ENCODE assay signal across 19 mouse cellular contexts in the genomic region with DNA sequence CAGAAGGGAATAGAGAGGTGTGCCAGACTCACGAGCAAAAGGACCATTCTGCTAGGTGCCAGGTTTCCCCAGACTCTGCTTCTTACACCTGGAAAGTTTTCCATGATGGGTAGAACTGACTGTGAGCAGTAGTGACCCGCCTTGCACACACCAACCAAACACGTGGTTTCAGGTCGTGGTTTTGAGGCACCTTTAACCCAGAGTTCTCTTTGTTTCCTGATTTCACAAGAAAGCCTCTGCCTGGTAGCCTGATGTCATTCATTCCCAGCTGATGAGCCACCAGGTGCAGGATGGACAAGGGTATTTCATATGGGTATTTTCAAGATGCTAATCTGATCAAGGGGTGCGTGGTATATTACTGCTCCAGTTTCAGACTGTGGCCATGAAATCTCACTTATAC. TPM values are rescaled to one million over a fixed set of nuclear protein-coding genes. Genes with fewer than 3 reads are reported as not detected.
DNase-seq lines count a peak whose midpoint lies in the region; ATAC-seq and TF ChIP-seq lines count a peak whose summit lies in the region.
"Had no signal": no experiment of that assay in that cellular context is flagged by ENCODE, and none has a peak within 500 bp of the region (broad histone marks: within the 10 kb centered on the region; RNA-seq: fewer than 3 reads in every experiment).

No protein-coding gene starts in this region.

- no peaks in the 10 kb centered on the region for H3K79me2 ChIP-seq in liver, adult 2 months (ENCODE audit: control insufficient read depth, insufficient read depth, low read length)

- WGBS in liver, adult 2 months: 18% methylated on average over 5 of the region's 5 CpGs
- 49% methylated on average over 5 of the region's 5 CpGs for WGBS in liver, embryonic 11.5 days
- WGBS in midbrain, embryonic 16.5 days: 81% methylated on average over 5 of the region's 5 CpGs
- 72% methylated on average over 5 of the region's 5 CpGs for WGBS in midbrain, postnatal 0 days
- 78% methylated on average over 5 of the region's 5 CpGs for WGBS in midbrain, embryonic 14.5 days

- H3K9ac ChIP-seq in liver, adult 2 months (ENCODE audit: low read depth, low read length): no peak overlapping the region
- H3K9ac ChIP-seq in liver, embryonic 11.5 days (ENCODE audit: low read depth, low read length): no peak overlapping the region
- H3K9ac ChIP-seq in midbrain, embryonic 16.5 days (ENCODE audit: low read depth, low read length): no peak overlapping the region
- no peak overlapping the region for H3K9ac ChIP-seq in midbrain, postnatal 0 days (replicated peaks; ENCODE audit: low read length, poor library complexity, severe bottlenecking)
- H3K9ac ChIP-seq in midbrain, embryonic 14.5 days (replicated peaks; ENCODE audit: low read length): no peak overlapping the region
- H3K9ac ChIP-seq: heart, embryonic 13.5 days; limb, embryonic 13.5 days; midbrain, embryonic 12.5 days had no signal

- no peak for ATAC-seq in liver, embryonic 11.5 days (replicated peaks; ENCODE audit: low FRiP score)
- peak; percentile 55 for ATAC-seq in granulocyte monocyte progenitor cell, adult 5-6 weeks (replicated peaks; ENCODE audit: poor library complexity, severe bottlenecking)
- ATAC-seq in megakaryocyte, adult 5-6 weeks (ENCODE audit: poor library complexity, severe bottlenecking): peak; percentile 59
- ATAC-seq in midbrain, embryonic 16.5 days: no peak
- ATAC-seq in midbrain, postnatal 0 days (ENCODE audit: low FRiP score): no peak
- ATAC-seq in midbrain, embryonic 14.5 days (ENCODE audit: low FRiP score, low TSS enrichment): no peak
- ATAC-seq: forebrain, embryonic 14.5 days had no signal

- TF ChIP-seq POLR2A in liver, adult 2 months (IDR thresholded peaks at IDR 0.05; ENCODE audit: extremely low read depth, insufficient read depth, low read length): no peak

- H3K4me2 ChIP-seq in liver, embryonic 11.5 days: no peak overlapping the region
- no peak overlapping the region for H3K4me2 ChIP-seq in midbrain, embryonic 16.5 days (ENCODE audit: low read length)
- no peak overlapping the region for H3K4me2 ChIP-seq in midbrain, postnatal 0 days (ENCODE audit: low read depth, low read length, poor library complexity, severe bottlenecking)
- H3K4me2 ChIP-seq in midbrain, embryonic 14.5 days (ENCODE audit: low read length): no peak overlapping the region
- H3K4me2 ChIP-seq: heart, embryonic 13.5 days; hindbrain, embryonic 13.5 days; limb, embryonic 13.5 days; midbrain, embryonic 12.5 days had no signal

- no peaks in the 10 kb centered on the region for H3K27me3 ChIP-seq in liver, adult 2 months (ENCODE audit: control insufficient read depth, insufficient read depth, low read length)
- H3K27me3 ChIP-seq in liver, embryonic 11.5 days (replicated peaks; ENCODE audit: control insufficient read depth, insufficient read depth, low read length): no peaks in the 10 kb centered on the region
- H3K27me3 ChIP-seq in midbrain, embryonic 16.5 days (ENCODE audit: control insufficient read depth, insufficient read depth, low read depth, low read length): no peaks in the 10 kb centered on the region
- H3K27me3 ChIP-seq in midbrain, postnatal 0 days (ENCODE audit: insufficient read depth, low read length): no peaks in the 10 kb centered on the region
- H3K27me3 ChIP-seq in midbrain, embryonic 14.5 days (ENCODE audit: control insufficient read depth, insufficient read depth, low read length): no peaks in the 10 kb centered on the region
- H3K27me3 ChIP-seq: heart, embryonic 13.5 days; hindbrain, embryonic 13.5 days; limb, embryonic 13.5 days; midbrain, embryonic 12.5 days had no signal

- peak; percentile 91 for DNase-seq in liver, adult 2 months (ENCODE audit: extremely low read depth, low read depth, low spot score)
- DNase-seq in liver, embryonic 11.5 days (ENCODE audit: low spot score): no peak
- peak; percentile 36 for DNase-seq in CD4-positive helper T cell, adult 2 months (ENCODE audit: low read depth, low spot score)
- no peak for DNase-seq in midbrain, postnatal 0 days (ENCODE audit: low spot score)
- DNase-seq in midbrain, embryonic 14.5 days: no peak
- DNase-seq: adrenal gland, adult 2 months; cerebellum, adult 8-10 months; thymus, adult 18-20 months had no signal

- H3K9me3 ChIP-seq in liver, embryonic 11.5 days (ENCODE audit: control insufficient read depth, low read length): no peaks in the 10 kb centered on the region
- no peaks in the 10 kb centered on the region for H3K9me3 ChIP-seq in midbrain, embryonic 16.5 days (replicated peaks; ENCODE audit: control insufficient read depth, low read length, poor library complexity, severe bottlenecking)
- no peaks in the 10 kb centered on the region for H3K9me3 ChIP-seq in midbrain, postnatal 0 days (ENCODE audit: low read length)
- no peaks in the 10 kb centered on the region for H3K9me3 ChIP-seq in midbrain, embryonic 14.5 days (ENCODE audit: control insufficient read depth, low read length)
- H3K9me3 ChIP-seq: heart, embryonic 13.5 days; hindbrain, embryonic 13.5 days; limb, embryonic 13.5 days; midbrain, embryonic 12.5 days had no signal

- H3K27ac ChIP-seq in liver, adult 2 months (replicated peaks; ENCODE audit: insufficient read depth, low read depth, low read length): peak overlapping the region; percentile 51
- H3K27ac ChIP-seq in liver, embryonic 11.5 days (ENCODE audit: low read depth, low read length): no peak overlapping the region
- no peak overlapping the region for H3K27ac ChIP-seq in midbrain, embryonic 16.5 days (ENCODE audit: low read length)
- H3K27ac ChIP-seq in midbrain, postnatal 0 days (ENCODE audit: low read depth, low read length): no peak overlapping the region
- H3K27ac ChIP-seq in midbrain, embryonic 14.5 days (replicated peaks; ENCODE audit: low read depth, low read length): no peak overlapping the region
- H3K27ac ChIP-seq: heart, embryonic 13.5 days; limb, embryonic 13.5 days; macrophage; midbrain, embryonic 12.5 days had no signal

- H3K4me1 ChIP-seq in liver, adult 2 months (ENCODE audit: control insufficient read depth, insufficient read depth, low read length): peaks cover 7% of the 10 kb centered on the region
- H3K4me1 ChIP-seq in liver, embryonic 11.5 days (replicated peaks; ENCODE audit: control insufficient read depth, insufficient read depth, low read length): peaks cover 16% of the 10 kb centered on the region
- H3K4me1 ChIP-seq in midbrain, embryonic 16.5 days (ENCODE audit: control insufficient read depth, insufficient read depth, low read length): no peaks in the 10 kb centered on the region
- no peaks in the 10 kb centered on the region for H3K4me1 ChIP-seq in midbrain, postnatal 0 days (ENCODE audit: insufficient read depth, low read length)
- H3K4me1 ChIP-seq in midbrain, embryonic 14.5 days (ENCODE audit: control insufficient read depth, insufficient read depth, low read length): no peaks in the 10 kb centered on the region
- H3K4me1 ChIP-seq: limb, embryonic 13.5 days had no signal

- no peak overlapping the region for H3K4me3 ChIP-seq in liver, adult 2 months (ENCODE audit: insufficient read depth, low read depth, low read length)
- no peak overlapping the region for H3K4me3 ChIP-seq in liver, embryonic 11.5 days (ENCODE audit: low read depth, low read length)
- H3K4me3 ChIP-seq in midbrain, embryonic 16.5 days (ENCODE audit: low read depth, low read length): no peak overlapping the region
- H3K4me3 ChIP-seq in midbrain, postnatal 0 days (ENCODE audit: low read depth, low read length): no peak overlapping the region
- H3K4me3 ChIP-seq in midbrain, embryonic 14.5 days (replicated peaks; ENCODE audit: low read depth, low read length): no peak overlapping the region
- H3K4me3 ChIP-seq: heart, embryonic 13.5 days; hindbrain, embryonic 13.5 days; limb, embryonic 13.5 days; midbrain, embryonic 12.5 days; myocyte had no signal

- no peak for TF ChIP-seq CTCF in liver, adult 2 months (IDR thresholded peaks at IDR 0.05; ENCODE audit: low read depth, low read length)
- TF ChIP-seq CTCF in midbrain, postnatal 0 days (IDR thresholded peaks at IDR 0.05): no peak

- no peaks in the 10 kb centered on the region for H3K36me3 ChIP-seq in liver, adult 2 months (ENCODE audit: control insufficient read depth, insufficient read depth, low read length)
- H3K36me3 ChIP-seq in liver, embryonic 11.5 days (ENCODE audit: control insufficient read depth, insufficient read depth, low read length): no peaks in the 10 kb centered on the region
- H3K36me3 ChIP-seq in midbrain, embryonic 16.5 days (ENCODE audit: control insufficient read depth, insufficient read depth, low read length): no peaks in the 10 kb centered on the region
- H3K36me3 ChIP-seq in midbrain, postnatal 0 days (ENCODE audit: insufficient read depth, low read length): no peaks in the 10 kb centered on the region
- H3K36me3 ChIP-seq in midbrain, embryonic 14.5 days (ENCODE audit: control insufficient read depth, insufficient read depth, low read length): no peaks in the 10 kb centered on the region
- H3K36me3 ChIP-seq: heart, embryonic 13.5 days; hindbrain, embryonic 13.5 days; limb, embryonic 13.5 days; midbrain, embryonic 12.5 days had no signal

RNA-seq across cellular contexts. Expression of a gene that starts 5.8 kb away (rescaled TPM):
- 4.4 and 5.0 TPM in 2 replicates for total RNA-seq in liver, adult 2 months (2014; rRNA removed)
- polyA plus RNA-seq in liver, adult 2 months (2012; rRNA removed): 4.8 and 7.9 TPM in 2 replicates
- 12.9 and 15.3 TPM in 2 replicates for polyA plus RNA-seq in liver, embryonic 11.5 days (2014; fragmentation: Nextera tagmentation; extraction: Ambion mirVana)
- 18.4 and 22.8 TPM in 2 replicates for total RNA-seq in granulocyte monocyte progenitor cell, adult 5-6 weeks (2014; fragmentation: Nextera tagmentation)
- total RNA-seq in granulocyte monocyte progenitor cell, adult 5-6 weeks (2017): 9.9 and 11.2 TPM in 2 replicates
- 7.7 and 8.8 TPM in 2 replicates for total RNA-seq in megakaryocyte, adult 5-6 weeks (2015)
- total RNA-seq in megakaryocyte, adult 5-6 weeks (2017): 7.3 TPM in 2 replicates
- 18.1 and 18.4 TPM in 2 replicates for polyA plus RNA-seq in midbrain, embryonic 16.5 days (2015; fragmentation: Nextera tagmentation; extraction: Ambion mirVana)
- total RNA-seq in midbrain, postnatal 0 days (2014; rRNA removed): 7.9 and 11.5 TPM in 2 replicates
- 13.4 and 14.2 TPM in 2 replicates for polyA plus RNA-seq in midbrain, postnatal 0 days (2015; fragmentation: Nextera tagmentation; extraction: Ambion mirVana)
- 10.6 and 14.6 TPM in 2 replicates for polyA plus RNA-seq in midbrain, embryonic 14.5 days (2014; fragmentation: Nextera tagmentation; extraction: Ambion mirVana)

RNA-seq across cellular contexts. Expression of a gene that starts 13.2 kb away (rescaled TPM):
- 24.6 and 28.1 TPM in 2 replicates for total RNA-seq in liver, adult 2 months (2014; rRNA removed)
- 65.1 and 68.9 TPM in 2 replicates for polyA plus RNA-seq in liver, adult 2 months (2012; rRNA removed)
- 15.6 and 16.1 TPM in 2 replicates for polyA plus RNA-seq in liver, embryonic 11.5 days (2014; fragmentation: Nextera tagmentation; extraction: Ambion mirVana)
- total RNA-seq in granulocyte monocyte progenitor cell, adult 5-6 weeks (2014; fragmentation: Nextera tagmentation): not detected in 2 replicates
- 1.5 TPM in 1 of 2 replicates, not detected in the other for total RNA-seq in granulocyte monocyte progenitor cell, adult 5-6 weeks (2017)
- not detected in 2 replicates for total RNA-seq in megakaryocyte, adult 5-6 weeks (2015)
- 0.29 TPM in 1 of 2 replicates, not detected in the other for total RNA-seq in megakaryocyte, adult 5-6 weeks (2017)
- polyA plus RNA-seq in midbrain, embryonic 16.5 days (2015; fragmentation: Nextera tagmentation; extraction: Ambion mirVana): 9.7 and 17.5 TPM in 2 replicates
- 17.5 and 22.6 TPM in 2 replicates for total RNA-seq in midbrain, postnatal 0 days (2014; rRNA removed)
- polyA plus RNA-seq in midbrain, postnatal 0 days (2015; fragmentation: Nextera tagmentation; extraction: Ambion mirVana): 17.7 and 18.7 TPM in 2 replicates
- polyA plus RNA-seq in midbrain, embryonic 14.5 days (2014; fragmentation: Nextera tagmentation; extraction: Ambion mirVana): 8.2 and 11.4 TPM in 2 replicates
- total RNA-seq: common myeloid progenitor, adult 5-6 weeks had no signal

RNA-seq across cellular contexts. Expression of a gene that starts 22.2 kb away (rescaled TPM):
- total RNA-seq in liver, adult 2 months (2014; rRNA removed): 74.2 and 83.2 TPM in 2 replicates
- polyA plus RNA-seq in liver, adult 2 months (2012; rRNA removed): 62.9 and 69.1 TPM in 2 replicates
- polyA plus RNA-seq in liver, embryonic 11.5 days (2014; fragmentation: Nextera tagmentation; extraction: Ambion mirVana): 95.7 and 105 TPM in 2 replicates
- total RNA-seq in granulocyte monocyte progenitor cell, adult 5-6 weeks (2014; fragmentation: Nextera tagmentation): 41.7 and 46.5 TPM in 2 replicates
- total RNA-seq in granulocyte monocyte progenitor cell, adult 5-6 weeks (2017): 42.4 and 46.6 TPM in 2 replicates
- total RNA-seq in megakaryocyte, adult 5-6 weeks (2015): 24.7 and 27.2 TPM in 2 replicates
- total RNA-seq in megakaryocyte, adult 5-6 weeks (2017): 26.9 and 27.1 TPM in 2 replicates
- polyA plus RNA-seq in midbrain, embryonic 16.5 days (2015; fragmentation: Nextera tagmentation; extraction: Ambion mirVana): 73.0 and 74.4 TPM in 2 replicates
- total RNA-seq in midbrain, postnatal 0 days (2014; rRNA removed): 47.7 and 51.1 TPM in 2 replicates
- polyA plus RNA-seq in midbrain, postnatal 0 days (2015; fragmentation: Nextera tagmentation; extraction: Ambion mirVana): 53.0 and 56.8 TPM in 2 replicates
- polyA plus RNA-seq in midbrain, embryonic 14.5 days (2014; fragmentation: Nextera tagmentation; extraction: Ambion mirVana): 64.2 and 71.8 TPM in 2 replicates

RNA-seq across cellular contexts. Expression of a gene that starts 39.9 kb away (rescaled TPM):
- total RNA-seq in liver, adult 2 months (2014; rRNA removed): 23.9 and 25.5 TPM in 2 replicates
- 35.8 and 45.0 TPM in 2 replicates for polyA plus RNA-seq in liver, adult 2 months (2012; rRNA removed)
- 16.2 and 17.8 TPM in 2 replicates for polyA plus RNA-seq in liver, embryonic 11.5 days (2014; fragmentation: Nextera tagmentation; extraction: Ambion mirVana)
- total RNA-seq in granulocyte monocyte progenitor cell, adult 5-6 weeks (2014; fragmentation: Nextera tagmentation): 21.8 and 22.6 TPM in 2 replicates
- 16.0 and 17.0 TPM in 2 replicates for total RNA-seq in granulocyte monocyte progenitor cell, adult 5-6 weeks (2017)
- total RNA-seq in megakaryocyte, adult 5-6 weeks (2015): 7.1 and 8.4 TPM in 2 replicates
- total RNA-seq in megakaryocyte, adult 5-6 weeks (2017): 8.0 and 9.0 TPM in 2 replicates
- polyA plus RNA-seq in midbrain, embryonic 16.5 days (2015; fragmentation: Nextera tagmentation; extraction: Ambion mirVana): 38.3 and 39.2 TPM in 2 replicates
- 44.7 and 45.2 TPM in 2 replicates for total RNA-seq in midbrain, postnatal 0 days (2014; rRNA removed)
- 35.1 and 36.4 TPM in 2 replicates for polyA plus RNA-seq in midbrain, postnatal 0 days (2015; fragmentation: Nextera tagmentation; extraction: Ambion mirVana)
- polyA plus RNA-seq in midbrain, embryonic 14.5 days (2014; fragmentation: Nextera tagmentation; extraction: Ambion mirVana): 33.1 and 50.8 TPM in 2 replicates

RNA-seq across cellular contexts. Expression of a gene that starts 39.9 kb away (rescaled TPM):
- 146 and 148 TPM in 2 replicates for total RNA-seq in liver, adult 2 months (2014; rRNA removed)
- polyA plus RNA-seq in liver, adult 2 months (2012; rRNA removed): 190 and 198 TPM in 2 replicates
- 12.2 and 14.6 TPM in 2 replicates for polyA plus RNA-seq in liver, embryonic 11.5 days (2014; fragmentation: Nextera tagmentation; extraction: Ambion mirVana)
- 0.15 and 3.6 TPM in 2 replicates for total RNA-seq in granulocyte monocyte progenitor cell, adult 5-6 weeks (2014; fragmentation: Nextera tagmentation)
- 0.15 and 1.1 TPM in 2 replicates for total RNA-seq in granulocyte monocyte progenitor cell, adult 5-6 weeks (2017)
- 0.45 and 1.9 TPM in 2 replicates for total RNA-seq in megakaryocyte, adult 5-6 weeks (2015)
- 1.5 and 2.2 TPM in 2 replicates for total RNA-seq in megakaryocyte, adult 5-6 weeks (2017)
- polyA plus RNA-seq in midbrain, embryonic 16.5 days (2015; fragmentation: Nextera tagmentation; extraction: Ambion mirVana): 2.7 and 2.9 TPM in 2 replicates
- total RNA-seq in midbrain, postnatal 0 days (2014; rRNA removed): 0.82 and 3.8 TPM in 2 replicates
- 0.70 and 1.9 TPM in 2 replicates for polyA plus RNA-seq in midbrain, postnatal 0 days (2015; fragmentation: Nextera tagmentation; extraction: Ambion mirVana)
- 0.90 and 2.6 TPM in 2 replicates for polyA plus RNA-seq in midbrain, embryonic 14.5 days (2014; fragmentation: Nextera tagmentation; extraction: Ambion mirVana)

Comparison
In these comparisons a context has a peak if more than half of its experiments do, and no peak if none do; other contexts are left out.
1. DNase-seq: peak in liver, adult 2 months (single experiment) and CD4-positive helper T cell, adult 2 months (single experiment); none in liver, embryonic 11.5 days (single experiment), midbrain, postnatal 0 days (single experiment) and midbrain, embryonic 14.5 days (single experiment).
2. ATAC-seq: peak in granulocyte monocyte progenitor cell, adult 5-6 weeks (single experiment) and megakaryocyte, adult 5-6 weeks (single experiment); none in liver, embryonic 11.5 days (single experiment), midbrain, embryonic 16.5 days (single experiment), midbrain, postnatal 0 days (single experiment) and midbrain, embryonic 14.5 days (single experiment).